Mouse (Mus musculus) heart, postnatal 0 days (tissue): ENCODE measurements around the gene Arhgef12. TPM values are rescaled to one million over a fixed set of nuclear protein-coding genes. Genes with fewer than 3 reads are reported as not detected.
A peak's percentile ranks its signal among the peaks of the same experiment; 100 is the strongest.

ENCODE experiments used
- ATAC-seq: fragments of 200-750 bp; cut with Nextera tagmentation; 2 replicates; pipeline ENCODE4 v1.8.0; 2017; ENCODE audit warnings: low read depth, moderate number of reproducible peaks, moderate library complexity; ENCODE audit not compliant: insufficient read depth
- DNase-seq: peaks from one replicate; pipeline ENCODE4 v3.0.0-alpha.2; 2016; ENCODE audit warnings: low spot score
- H3K27ac ChIP-seq: fragments of 300-500 bp; sonication (generic); 2 replicates; pipeline ENCODE4 v1.5.1; 2014; ENCODE audit warnings: low read depth, mild to moderate bottlenecking
- H3K27me3 ChIP-seq: fragments of 300-500 bp; sonication (generic); 2 replicates; pipeline ENCODE4 v1.6.1; 2014; ENCODE audit warnings: low read length, mixed read lengths; ENCODE audit not compliant: control insufficient read depth, insufficient read depth
- H3K36me3 ChIP-seq: fragments of 300-500 bp; sonication (generic); replicated peaks from 2 replicates; pipeline ENCODE4 v1.6.1; 2014; ENCODE audit warnings: low read length, mixed read lengths; ENCODE audit not compliant: control insufficient read depth, insufficient read depth
- H3K4me1 ChIP-seq: fragments of 300-500 bp; sonication (generic); 2 replicates; pipeline ENCODE4 v1.6.1; 2014; ENCODE audit warnings: antibody characterized with exemption; ENCODE audit not compliant: control insufficient read depth, insufficient read depth
- H3K4me2 ChIP-seq: fragments of 300-500 bp; sonication (generic); 2 replicates; pipeline ENCODE4 v1.6.1; 2014; ENCODE audit warnings: low read depth, mild to moderate bottlenecking, low read length, moderate library complexity
- H3K4me3 ChIP-seq: fragments of 300-500 bp; sonication (generic); 2 replicates; pipeline ENCODE4 v1.5.1; 2014; ENCODE audit warnings: low read depth, low read length
- H3K9ac ChIP-seq: fragments of 300-500 bp; sonication (generic); replicated peaks from 2 replicates; pipeline ENCODE4 v1.6.1; 2014; ENCODE audit warnings: low read depth, low read length, mixed read lengths
- H3K9me3 ChIP-seq: fragments of 300-500 bp; sonication (generic); replicated peaks from 2 replicates; pipeline ENCODE4 v1.6.1; 2016; ENCODE audit warnings: low read length; ENCODE audit not compliant: control insufficient read depth
- CTCF ChIP-seq: IDR thresholded peaks from 2 replicates; pipeline ENCODE4 v1.5.1; 2016; ENCODE audit warnings: antibody characterized with exemption, control low read depth, low read depth
- EP300 ChIP-seq: IDR thresholded peaks from 2 replicates; pipeline ENCODE4 v1.6.1; 2016; ENCODE audit warnings: antibody characterized with exemption, low read depth
- WGBS: fragments of 180-500 bp; shearing (Covaris S2); extraction: QIAGEN DNeasy Blood & Tissue Kit; methylation state at CpG from one replicate; pipeline ENCODE4 v1.1.7; 2014; 5-methylcytosine and 5-hydroxymethylcytosine counted together
- polyA plus RNA-seq: library from polyadenylated mRNA; unstranded; fragments of >200 nt; fragmentation: Nextera tagmentation; extraction: Ambion mirVana; gene quantifications from 2 replicates; pipeline ENCODE4 v1.2.1, GENCODE M21; 2015
- total RNA-seq: library from RNA; depleted of rRNA; stranded (reverse); fragments of >200 nt; gene quantifications from 2 replicates; pipeline ENCODE4 v1.2.3, GENCODE M21; 2014; ENCODE audit warnings: low replicate concordance

Arhgef12 gene
- total and polyA plus RNA-seq, 2 experiments from 2014 or later, result 10.3 to 57.3 TPM

DNA sequence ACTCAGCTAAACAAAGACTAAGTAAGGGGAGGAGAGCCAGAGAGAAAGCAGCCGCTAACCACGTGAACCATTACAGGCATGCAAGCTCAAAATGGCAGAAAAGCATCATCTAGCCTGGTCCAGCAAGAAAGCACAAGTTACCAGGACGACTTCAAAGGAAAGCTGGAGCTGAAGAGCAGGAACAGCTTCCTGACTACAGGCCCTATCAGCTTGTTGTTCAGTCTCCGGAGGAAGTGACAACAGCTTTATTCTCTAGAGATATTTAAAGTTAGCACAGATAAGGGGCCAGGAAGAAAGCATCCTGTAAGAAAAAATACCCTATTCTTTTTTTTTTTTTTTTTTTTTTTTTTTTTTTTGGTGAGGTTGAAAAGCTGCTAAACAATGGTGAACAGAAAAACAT lies 8.1 kb downstream of the Arhgef12 start:
- H3K9ac ChIP-seq, result no peak overlapping the region
- no peak overlapping the region for H3K4me2 ChIP-seq
- ATAC-seq (no peak; the same call in 1 of the 2 replicates), DNase-seq (peak; percentile 30)
- H3K27me3 ChIP-seq, result no peaks in the 10 kb centered on the region
- no peaks in the 10 kb centered on the region for H3K36me3 ChIP-seq
- H3K4me1 ChIP-seq, result peaks cover 39% of the 10 kb centered on the region
- H3K27ac ChIP-seq, result no peak overlapping the region
- H3K4me3 ChIP-seq, result no peak overlapping the region
- 24% methylated on average over 4 of the region's 4 CpGs for WGBS
- TF ChIP-seq EP300 (no peak), CTCF (no peak)
- H3K9me3 ChIP-seq, result no peaks in the 10 kb centered on the region

DNA sequence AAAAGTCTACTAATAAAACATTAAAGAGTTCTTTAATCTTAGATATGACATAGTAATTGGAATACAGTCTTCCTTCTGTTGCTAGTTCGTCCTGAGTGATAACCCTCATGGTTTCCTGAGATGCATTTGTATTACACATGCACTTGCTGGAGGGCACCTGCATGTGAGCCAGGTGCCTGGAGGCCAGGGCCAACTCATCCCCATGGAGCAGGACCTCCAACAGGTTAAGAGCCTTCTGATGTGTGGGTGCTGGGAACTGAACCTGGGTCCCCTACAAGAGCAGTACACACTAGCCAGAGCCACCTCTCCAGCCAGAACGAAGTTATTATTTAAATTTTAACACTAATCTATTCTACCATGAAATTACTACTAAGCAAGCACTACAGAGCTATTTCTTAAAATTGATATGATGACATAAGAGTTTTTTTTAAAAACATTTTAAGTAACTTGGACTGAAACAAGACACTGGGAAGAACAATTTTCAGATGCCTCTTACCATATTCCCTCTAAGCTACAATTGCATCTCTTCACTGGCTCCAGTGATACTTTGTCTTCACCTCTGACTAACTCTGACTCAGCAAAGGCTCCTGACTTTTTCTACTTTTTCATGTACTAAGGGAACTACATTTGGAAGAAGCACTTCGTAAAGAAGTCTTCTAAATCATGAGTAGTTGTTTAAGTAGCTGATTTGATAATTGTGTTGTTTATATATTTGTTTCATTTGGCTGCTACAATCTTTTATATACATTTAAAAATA lies 9.1 kb downstream of the Arhgef12 start:
- H3K4me1 ChIP-seq, result peaks cover 35% of the 10 kb centered on the region
- H3K9ac ChIP-seq, result no peak overlapping the region
- no peaks in the 10 kb centered on the region for H3K36me3 ChIP-seq
- no peaks in the 10 kb centered on the region for H3K9me3 ChIP-seq
- H3K4me3 ChIP-seq, result no peak overlapping the region
- no peak for TF ChIP-seq EP300
- no peak for TF ChIP-seq CTCF
- 82% methylated on average over 3 of the region's 3 CpGs for WGBS
- no peak overlapping the region for H3K4me2 ChIP-seq
- H3K27me3 ChIP-seq, result no peaks in the 10 kb centered on the region
- H3K27ac ChIP-seq, result no peak overlapping the region
- ATAC-seq (no peak), DNase-seq (no peak)

DNA sequence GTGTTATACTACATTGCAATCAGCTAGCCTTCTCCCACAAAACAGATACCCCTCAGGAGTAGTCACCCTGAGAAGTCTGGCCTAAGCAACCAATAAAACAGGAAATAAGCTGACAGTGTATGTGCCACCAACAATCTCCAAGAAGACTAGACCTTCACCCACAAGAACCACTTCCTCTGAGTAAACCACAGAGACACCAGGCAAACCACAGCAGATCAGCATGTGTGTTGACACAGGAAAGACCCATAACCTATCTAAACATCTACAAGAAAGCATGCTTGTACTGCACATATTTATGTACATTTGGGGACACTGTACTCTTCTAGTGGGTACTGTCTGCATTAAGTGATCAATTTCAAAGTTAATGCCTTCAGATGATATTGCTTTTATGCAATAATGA lies 10.7 kb downstream of the Arhgef12 start:
- Histone ChIP-seq H3K4me3 (no peak overlapping the region), H3K36me3 (no peaks in the 10 kb centered on the region), H3K27me3 (no peaks in the 10 kb centered on the region), H3K4me2 (no peak overlapping the region), H3K27ac (no peak overlapping the region), H3K9ac (no peak overlapping the region), H3K4me1 (peaks cover 24% of the 10 kb centered on the region), H3K9me3 (no peaks in the 10 kb centered on the region)
- DNase-seq, result no peak
- no peak for ATAC-seq
- no peak for TF ChIP-seq EP300
- no peak for TF ChIP-seq CTCF

DNA sequence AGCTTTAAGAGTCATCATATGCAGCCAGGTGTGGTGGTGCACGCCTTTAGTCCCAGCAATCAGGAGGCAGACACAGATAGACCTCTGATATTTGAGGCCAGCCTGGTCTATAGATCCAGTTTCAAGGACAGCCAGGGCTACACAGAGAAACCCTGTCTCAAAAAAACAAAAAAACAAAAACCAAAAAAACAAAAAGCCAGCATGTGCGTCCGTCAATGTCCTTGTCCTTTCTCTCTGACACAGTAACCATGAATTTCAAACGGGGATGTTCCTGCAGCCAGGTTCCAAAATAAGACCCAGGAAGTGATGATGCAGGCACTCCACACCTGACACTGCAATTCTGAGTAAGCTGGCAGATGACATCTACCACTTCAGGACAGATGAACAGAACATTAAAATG lies 12.2 kb downstream of the Arhgef12 start:
- Histone ChIP-seq H3K4me1 (peaks cover 26% of the 10 kb centered on the region), H3K9me3 (no peaks in the 10 kb centered on the region), H3K27me3 (no peaks in the 10 kb centered on the region), H3K9ac (no peak overlapping the region), H3K4me3 (no peak overlapping the region), H3K27ac (no peak overlapping the region), H3K36me3 (no peaks in the 10 kb centered on the region), H3K4me2 (no peak overlapping the region)
- ATAC-seq (no peak), DNase-seq (no peak)
- 69% methylated on average over 4 of the region's 4 CpGs for WGBS
- TF ChIP-seq EP300, result no peak
- TF ChIP-seq CTCF, result no peak

DNA sequence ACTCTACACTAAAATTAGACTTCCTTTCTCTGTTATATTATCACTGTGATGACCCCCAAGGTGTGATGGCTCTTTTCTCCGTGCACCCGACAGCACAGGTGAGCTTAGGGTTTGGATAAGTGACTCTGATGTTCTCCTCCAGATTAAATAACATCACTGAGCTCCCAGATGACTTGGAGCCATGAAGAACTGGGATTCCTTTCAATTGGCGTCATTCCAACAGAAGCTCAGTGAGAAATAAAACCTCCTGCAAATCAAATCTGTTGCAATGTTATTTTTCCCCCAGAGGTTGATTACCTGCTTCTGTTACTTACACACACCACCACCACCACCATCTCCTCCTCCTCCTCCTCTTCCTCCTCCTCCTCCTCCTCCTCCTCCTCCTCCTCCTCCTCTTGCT lies 13.2 kb downstream of the Arhgef12 start:
- TF ChIP-seq EP300 (no peak), CTCF (no peak)
- ATAC-seq, result no peak
- Histone ChIP-seq H3K4me3 (no peak overlapping the region), H3K9me3 (no peaks in the 10 kb centered on the region), H3K27ac (no peak overlapping the region), H3K4me2 (no peak overlapping the region), H3K9ac (no peak overlapping the region), H3K4me1 (peaks cover 24% of the 10 kb centered on the region), H3K36me3 (no peaks in the 10 kb centered on the region), H3K27me3 (no peaks in the 10 kb centered on the region)
- WGBS, result 34% methylated on average over 3 of the region's 3 CpGs
- peak; percentile 26 for DNase-seq

DNA sequence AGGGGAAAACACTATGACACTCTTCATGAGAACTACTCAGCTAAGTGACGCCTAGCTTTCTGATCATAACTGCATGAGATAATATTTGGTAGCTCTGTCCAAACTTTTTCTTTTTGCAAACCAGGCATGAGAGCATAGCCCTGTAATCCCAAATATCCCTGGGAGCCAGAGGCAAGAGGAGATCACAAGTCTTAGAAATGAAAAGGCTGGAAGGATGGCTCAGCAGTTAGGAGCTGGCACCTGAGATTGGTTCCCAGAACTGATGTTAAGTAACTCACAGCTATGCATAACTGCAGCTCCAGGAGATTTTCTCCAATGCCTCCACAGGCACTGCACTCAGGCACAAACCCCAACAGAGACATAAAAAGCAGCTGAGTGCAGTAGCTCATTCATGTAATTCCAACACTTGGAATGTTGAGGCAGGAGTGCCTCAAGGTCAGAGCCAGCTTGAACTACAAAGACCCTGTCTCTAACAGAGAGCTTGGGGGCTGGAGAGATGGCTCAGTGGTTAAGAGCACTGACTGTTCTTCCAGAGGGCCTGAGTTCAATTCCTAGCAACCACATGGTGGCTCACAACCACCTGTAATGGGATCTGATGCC lies 21.3 kb downstream of the Arhgef12 start:
- DNase-seq, result no peak
- H3K4me2 ChIP-seq, result no peak overlapping the region
- 47% methylated on average over 1 of the region's 1 CpGs for WGBS
- ATAC-seq, result no peak
- no peak for TF ChIP-seq CTCF
- no peak for TF ChIP-seq EP300
- no peaks in the 10 kb centered on the region for H3K9me3 ChIP-seq
- no peaks in the 10 kb centered on the region for H3K36me3 ChIP-seq
- no peak overlapping the region for H3K4me3 ChIP-seq
- peaks cover 33% of the 10 kb centered on the region for H3K4me1 ChIP-seq
- H3K27me3 ChIP-seq, result no peaks in the 10 kb centered on the region
- no peak overlapping the region for H3K9ac ChIP-seq
- H3K27ac ChIP-seq, result no peak overlapping the region
